Mouse (Mus musculus) spleen, adult 2 months (tissue): ENCODE data around the gene Unc79. TPM values are rescaled to one million over a fixed set of nuclear protein-coding genes. Genes with fewer than 3 reads are reported as not detected.

Experiments used
- DNase-seq, 2 experiments: peaks; one replicate each; pipeline versions ENCODE4 v3.0.0 to v3.0.0-alpha.2; 2012 to 2021; ENCODE audit warnings: low spot score in 2 of 2, low read depth in 1 of 2
- H3K27ac ChIP-seq: fragments of 200-500 bp; 2 replicates; pipeline ENCODE4 v1.5.1; 2012; ENCODE audit warnings: low read length, inconsistent platforms; ENCODE audit not compliant: insufficient read depth
- H3K27me3 ChIP-seq: fragments of 200-500 bp; 2 replicates; pipeline ENCODE4 v1.6.1; 2012; ENCODE audit warnings: mild to moderate bottlenecking, moderate library complexity, low read length, inconsistent platforms; ENCODE audit not compliant: control insufficient read depth, insufficient read depth
- H3K36me3 ChIP-seq: fragments of 200-500 bp; 2 replicates; pipeline ENCODE4 v1.6.1; 2012; ENCODE audit warnings: mild to moderate bottlenecking, low read length, inconsistent platforms; ENCODE audit not compliant: control insufficient read depth, insufficient read depth
- H3K4me1 ChIP-seq: fragments of 200-500 bp; 2 replicates; pipeline ENCODE4 v1.6.1; 2011; ENCODE audit warnings: inconsistent platforms; ENCODE audit not compliant: control insufficient read depth, insufficient read depth, insufficient read length
- H3K4me3 ChIP-seq: fragments of 200-500 bp; 2 replicates; pipeline ENCODE4 v1.5.1; 2011; ENCODE audit warnings: mild to moderate bottlenecking, inconsistent platforms; ENCODE audit not compliant: insufficient read depth, insufficient read length; ENCODE audit errors: extremely low read depth
- CTCF ChIP-seq: fragments of 200-500 bp; IDR thresholded peaks from 2 replicates; pipeline ENCODE4 v1.5.1; 2011; ENCODE audit warnings: mild to moderate bottlenecking, inconsistent platforms; ENCODE audit not compliant: insufficient read depth, insufficient read length, insufficient replicate concordance; ENCODE audit errors: extremely low read depth
- POLR2A ChIP-seq: fragments of 200-500 bp; IDR thresholded peaks from 2 replicates; pipeline ENCODE4 v1.6.1; 2011; ENCODE audit warnings: low read depth, low read length, inconsistent platforms
- WGBS: fragments of 180-500 bp; shearing (Covaris S2); methylation state at CpG from one replicate; pipeline ENCODE4 v1.1.7; 2018; 5-methylcytosine and 5-hydroxymethylcytosine counted together
- polyA plus RNA-seq: library from polyadenylated mRNA; depleted of rRNA; stranded (reverse); fragments of >200 nt; gene quantifications from 2 replicates; pipeline ENCODE4 v1.2.3, GENCODE M21; 2012

The Unc79 gene
- polyA plus RNA-seq, 1 experiment: 0.12 TPM

- 79% methylated on average over 3 of the region's 3 CpGs for WGBS
- TF ChIP-seq CTCF (no peak), POLR2A (no peak)
- no peak for DNase-seq
- Histone ChIP-seq H3K27ac (no peak overlapping the region), H3K27me3 (no peaks in the 10 kb centered on the region), H3K4me3 (no peak overlapping the region), H3K36me3 (no peaks in the 10 kb centered on the region), H3K4me1 (no peaks in the 10 kb centered on the region)
Observed at GRCm38 (mm10) chr12:103155406-103155805, 206.7 kb downstream of the Unc79 start.

- TF ChIP-seq CTCF: no peak
- TF ChIP-seq POLR2A: no peak
- 77% methylated on average over 18 of the region's 18 CpGs for WGBS
- no peak for DNase-seq
Observed at GRCm38 (mm10) chr12:103157129-103157910, 208.7 kb downstream of the Unc79 start.

GRCm38 (mm10) chr12:103159016-103159415 lies 210.4 kb downstream of the Unc79 start:
- no peak overlapping the region for H3K4me3 ChIP-seq
- TF ChIP-seq POLR2A: no peak
- no peak for TF ChIP-seq CTCF
- no peak for DNase-seq
- H3K36me3 ChIP-seq: no peaks in the 10 kb centered on the region
- H3K4me1 ChIP-seq: no peaks in the 10 kb centered on the region
- H3K27me3 ChIP-seq: no peaks in the 10 kb centered on the region
- H3K27ac ChIP-seq: no peak overlapping the region
- 80% methylated on average over 8 of the region's 8 CpGs for WGBS

More at GRCm38 (mm10) chr12:103157129-103157910, 208.7 kb downstream of the Unc79 start:
- Histone ChIP-seq H3K27me3 (no peaks in the 10 kb centered on the region), H3K4me3 (no peak overlapping the region), H3K36me3 (no peaks in the 10 kb centered on the region), H3K27ac (no peak overlapping the region), H3K4me1 (no peaks in the 10 kb centered on the region)

- no peaks in the 10 kb centered on the region for H3K36me3 ChIP-seq
- WGBS: 86% methylated on average over 4 of the region's 4 CpGs
- TF ChIP-seq POLR2A (no peak), CTCF (no peak)
- no peak for DNase-seq
- H3K4me1 ChIP-seq: no peaks in the 10 kb centered on the region
- no peak overlapping the region for H3K4me3 ChIP-seq
- no peak overlapping the region for H3K27ac ChIP-seq
- H3K27me3 ChIP-seq: no peaks in the 10 kb centered on the region
Observed at GRCm38 (mm10) chr12:103160721-103161120, 212.1 kb downstream of the Unc79 start.

- H3K27ac ChIP-seq: no peak overlapping the region
- no peak for DNase-seq
- H3K36me3 ChIP-seq: no peaks in the 10 kb centered on the region
- no peaks in the 10 kb centered on the region for H3K4me1 ChIP-seq
- no peaks in the 10 kb centered on the region for H3K27me3 ChIP-seq
- TF ChIP-seq CTCF: no peak
- TF ChIP-seq POLR2A: no peak
- H3K4me3 ChIP-seq: no peak overlapping the region
- WGBS: 81% methylated on average over 10 of the region's 10 CpGs
Observed at GRCm38 (mm10) chr12:103163596-103163995, 214.9 kb downstream of the Unc79 start.

GRCm38 (mm10) chr12:103164101-103165030 lies 215.7 kb downstream of the Unc79 start:
- DNase-seq: no peak
- Histone ChIP-seq H3K27me3 (no peaks in the 10 kb centered on the region), H3K4me1 (no peaks in the 10 kb centered on the region), H3K36me3 (no peaks in the 10 kb centered on the region), H3K4me3 (no peak overlapping the region), H3K27ac (no peak overlapping the region)
- TF ChIP-seq CTCF (no peak), POLR2A (no peak)
- WGBS: 79% methylated on average over 14 of the region's 14 CpGs

- DNase-seq: no peak
- TF ChIP-seq CTCF (no peak), POLR2A (no peak)
- Histone ChIP-seq H3K27ac (no peak overlapping the region), H3K4me1 (no peaks in the 10 kb centered on the region), H3K4me3 (no peak overlapping the region), H3K27me3 (no peaks in the 10 kb centered on the region), H3K36me3 (no peaks in the 10 kb centered on the region)
- 73% methylated on average over 12 of the region's 12 CpGs for WGBS
Observed at GRCm38 (mm10) chr12:103168892-103169291, 220.2 kb downstream of the Unc79 start.
